Mouse (Mus musculus) ovary, adult 10 weeks (tissue): ENCODE data around the gene Edaradd. TPM values are rescaled to one million over a fixed set of nuclear protein-coding genes. Genes with fewer than 3 reads are reported as not detected.

Source experiments
- polyA plus RNA-seq: library from polyadenylated mRNA; stranded (reverse); fragments of 350-450 nt; fragmentation: Illumina TruSeq; extraction: RNeasy Lipid Tissue Mini Kit (QIAGEN cat#74804); gene quantifications from one replicate; pipeline ENCODE4 v1.2.3, GENCODE M21; 2014

Edaradd gene
- polyA plus RNA-seq: 0.09 TPM

DNA sequence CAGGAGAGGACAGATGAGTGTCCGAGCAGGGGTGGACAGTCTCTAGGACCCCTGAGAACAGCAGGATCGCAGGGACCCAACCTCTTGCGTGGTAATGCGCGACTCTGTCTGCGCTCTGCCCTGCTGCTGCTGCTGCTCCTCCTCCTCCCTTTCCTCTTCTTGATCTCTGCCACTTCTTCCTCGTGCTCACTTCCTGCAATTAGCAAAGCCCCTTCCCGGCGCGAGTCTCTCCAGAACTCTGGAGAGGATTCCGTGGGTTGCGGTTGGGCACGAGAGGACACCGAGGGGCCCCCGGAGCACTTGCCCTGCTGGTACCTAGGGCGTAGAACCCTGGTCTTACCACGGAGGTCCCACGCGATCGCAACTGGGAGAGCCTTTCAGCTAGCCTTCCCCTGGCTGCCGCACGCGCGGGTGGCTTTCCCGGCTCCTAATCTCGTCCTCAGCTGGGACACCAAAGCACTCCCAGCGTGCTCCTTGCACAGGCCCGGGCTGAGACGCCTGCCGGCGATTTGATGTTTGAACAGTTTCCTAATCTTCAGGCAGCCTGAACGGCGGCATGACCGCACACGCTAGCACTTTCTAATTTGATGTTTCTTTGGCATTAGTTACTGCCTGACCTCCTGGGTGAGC lies at the start of gene Edaradd:
Gene Edaradd, minus strand, starts transcription at position 484 of the 630 bp plus-strand sequence.

DNA sequence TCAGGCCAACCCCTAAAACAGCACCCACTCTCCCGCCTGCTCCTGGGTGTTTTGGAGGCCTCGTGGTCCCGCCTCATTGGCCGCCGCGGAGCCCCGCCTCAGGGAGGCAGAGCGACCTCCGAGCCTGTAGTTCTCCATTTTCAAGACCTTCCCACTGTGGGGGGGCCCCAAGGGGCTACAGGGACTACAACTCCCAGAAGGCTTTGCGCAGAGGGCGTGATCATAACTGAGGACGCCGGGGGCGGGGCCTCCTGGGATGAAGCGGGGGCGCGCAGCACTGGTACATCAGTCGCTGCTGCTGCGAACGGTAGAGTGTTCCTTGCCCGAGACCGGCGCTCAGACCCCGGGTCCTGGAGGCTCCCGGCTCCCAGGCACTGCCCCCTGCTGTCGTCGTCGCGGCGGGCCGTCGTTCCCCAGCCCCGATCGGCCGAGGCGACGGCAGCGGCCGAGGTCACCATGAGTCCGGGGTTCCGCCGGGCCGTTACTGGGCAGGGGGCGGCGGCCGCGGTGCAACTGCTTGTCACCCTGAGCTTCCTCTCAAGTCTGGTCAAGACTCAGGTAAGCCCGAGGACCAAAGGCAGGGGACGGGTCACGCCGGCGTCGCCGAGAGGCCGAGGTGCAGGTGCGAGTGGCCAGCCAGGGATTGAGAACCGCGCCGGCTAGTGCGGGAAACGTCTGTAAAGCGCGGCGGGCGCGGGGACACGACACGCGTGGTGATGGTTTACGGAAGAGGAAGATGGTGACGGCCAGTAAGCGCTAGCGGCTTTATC lies 45.6 kb upstream of the Edaradd start, which contains the start of gene Ero1lb:
Gene Ero1lb, plus strand, starts transcription at position 254 of the 770 bp plus-strand sequence.

DNA sequence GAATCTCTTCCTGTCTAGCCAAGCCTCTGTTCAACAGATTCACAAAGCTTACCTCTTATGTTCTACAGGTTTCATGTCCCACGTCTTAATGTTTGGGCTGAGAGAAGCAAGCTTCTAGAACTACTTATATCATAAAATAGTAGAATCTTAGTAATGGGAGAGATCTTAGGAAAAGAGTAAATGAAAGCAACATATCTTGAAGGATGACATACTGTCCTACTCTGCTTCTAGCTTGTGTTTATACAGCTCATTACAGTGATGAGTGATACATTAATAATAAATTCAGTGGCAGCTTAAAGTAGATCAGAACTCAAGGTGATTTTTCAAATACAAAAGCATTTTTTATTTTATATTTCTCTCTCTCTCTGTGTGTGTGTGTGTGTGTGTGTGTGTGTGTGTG lies 55.4 kb downstream of the Edaradd start, which contains the start of gene Lgals8:
Gene Lgals8, minus strand, starts transcription at position 101 of the 400 bp plus-strand sequence.

Other genes with a start within 250 kb of the Edaradd start
- gene Actn2, start 179.7 kb downstream of the Edaradd start, polyA plus RNA-seq: not detected
- 18.1 TPM for gene Heatr1, start 125.4 kb downstream of the Edaradd start, polyA plus RNA-seq
- 69.9 TPM for gene Lgals8, start 55.5 kb downstream of the Edaradd start, polyA plus RNA-seq
- 63.0 TPM for gene Ero1lb, start 45.4 kb upstream of the Edaradd start, polyA plus RNA-seq